Mouse (Mus musculus) CH12.LX (cell line): ENCODE data around the gene Ccdc146. TPM values are rescaled to one million over a fixed set of nuclear protein-coding genes. Genes with fewer than 3 reads are reported as not detected.

Experiments
- DNase-seq: peaks from one replicate; pipeline ENCODE4 v3.0.0-alpha.2; 2013; ENCODE audit errors: extremely low read depth
- H3K27ac ChIP-seq: 2 replicates; pipeline ENCODE4 v1.5.1; 2012; ENCODE audit warnings: low read depth, mild to moderate bottlenecking, control low read depth, moderate library complexity; ENCODE audit not compliant: insufficient read depth
- H3K27me3 ChIP-seq: replicated peaks from 2 replicates; pipeline ENCODE3; 2012; ENCODE audit warnings: inconsistent platforms
- H3K36me3 ChIP-seq, 2 experiments: replicated peaks in 1 of 2; 2 replicates each; pipeline versions ENCODE3 to v1.6.1; 2012; ENCODE audit warnings: inconsistent platforms in 1 of 2, low read length in 1 of 2, mild to moderate bottlenecking in 1 of 2, mixed read lengths in 1 of 2, moderate library complexity in 1 of 2; ENCODE audit not compliant: control insufficient read depth in 1 of 2, insufficient read depth in 1 of 2
- H3K4me1 ChIP-seq, 2 experiments: 2 replicates each; pipeline ENCODE4 v1.6.1; 2012; ENCODE audit warnings: inconsistent platforms in 1 of 2, moderate library complexity in 1 of 2; ENCODE audit not compliant: insufficient read depth in 2 of 2, control insufficient read depth in 1 of 2
- H3K4me2 ChIP-seq: 2 replicates; pipeline ENCODE4 v1.6.1; 2012; ENCODE audit warnings: low read depth, mild to moderate bottlenecking, control low read depth; ENCODE audit not compliant: poor library complexity, insufficient read depth, severe bottlenecking
- H3K4me3 ChIP-seq, 3 experiments: fragments of 150-350 bp in 1 of 3; sonication (generic) in 1 of 3; replicated peaks in 1 of 3; 2 replicates each; pipeline versions ENCODE3 to v1.5.1; 2011 to 2012; ENCODE audit warnings: low read depth in 2 of 3, low read length in 2 of 3, mild to moderate bottlenecking in 2 of 3, moderate library complexity in 2 of 3, control low read depth in 1 of 3, improper control_type of control experiment in 1 of 3, inconsistent platforms in 1 of 3, mixed read lengths in 1 of 3; ENCODE audit not compliant: poor library complexity in 1 of 3
- H3K79me2 ChIP-seq: replicated peaks from 2 replicates; pipeline ENCODE4 v1.6.1; 2012; ENCODE audit warnings: mild to moderate bottlenecking, moderate library complexity; ENCODE audit not compliant: control insufficient read depth, poor library complexity, insufficient read depth, severe bottlenecking; ENCODE audit errors: extremely low read depth
- H3K9ac ChIP-seq: 2 replicates; pipeline ENCODE4 v1.6.1; 2012; ENCODE audit warnings: low read depth, mild to moderate bottlenecking, control low read depth, moderate library complexity; ENCODE audit not compliant: insufficient read depth
- H3K9me3 ChIP-seq: replicated peaks from 2 replicates; pipeline ENCODE3; 2012; ENCODE audit warnings: low read length, inconsistent platforms, mixed read lengths
- CHD2 ChIP-seq: IDR thresholded peaks from 2 replicates; pipeline ENCODE4 v1.6.1; 2011; ENCODE audit warnings: low read length, improper control_type of control experiment
- CTCF ChIP-seq, 2 experiments: IDR thresholded peaks in 1 of 2; conservative IDR thresholded peaks in 1 of 2; 2 replicates each; pipeline ENCODE4 v1.5.1; 2011 to 2012; ENCODE audit warnings: low read depth in 2 of 2, low read length in 2 of 2, improper control_type of control experiment in 1 of 2, inconsistent platforms in 1 of 2, mild to moderate bottlenecking in 1 of 2, moderate library complexity in 1 of 2
- ELF1 ChIP-seq: IDR thresholded peaks from 2 replicates; pipeline ENCODE4 v1.6.1; 2014; ENCODE audit warnings: low read depth, mild to moderate bottlenecking, inconsistent platforms, low read length, improper control_type of control experiment
- EP300 ChIP-seq: IDR thresholded peaks from 2 replicates; pipeline ENCODE4 v1.6.1; 2011; ENCODE audit warnings: low read length, improper control_type of control experiment
- ETS1 ChIP-seq: conservative IDR thresholded peaks from 2 replicates; pipeline ENCODE4 v1.6.1; 2012; ENCODE audit warnings: low read depth, mild to moderate bottlenecking, inconsistent platforms, low read length, improper control_type of control experiment, moderate library complexity
- JUN ChIP-seq: IDR thresholded peaks from 2 replicates; pipeline ENCODE4 v1.6.1; 2011; ENCODE audit warnings: low read depth, mild to moderate bottlenecking, low read length, improper control_type of control experiment, moderate library complexity; ENCODE audit not compliant: insufficient read depth
- KAT2A ChIP-seq: IDR thresholded peaks from 2 replicates; pipeline ENCODE4 v1.6.1; 2012; ENCODE audit warnings: low read length, improper control_type of control experiment, inconsistent platforms; ENCODE audit not compliant: insufficient replicate concordance
- MAFK ChIP-seq: IDR thresholded peaks from 2 replicates; pipeline ENCODE4 v1.6.1; 2011; ENCODE audit warnings: low read length, improper control_type of control experiment; ENCODE audit not compliant: insufficient replicate concordance
- MAX ChIP-seq: IDR thresholded peaks from 2 replicates; pipeline ENCODE4 v1.6.1; 2011; ENCODE audit warnings: low read length, improper control_type of control experiment
- MAZ ChIP-seq: IDR thresholded peaks from 2 replicates; pipeline ENCODE4 v1.6.1; 2012; ENCODE audit warnings: low read depth, mild to moderate bottlenecking, inconsistent platforms, low read length, improper control_type of control experiment, moderate library complexity
- MEF2A ChIP-seq: IDR thresholded peaks from 2 replicates; pipeline ENCODE4 v1.6.1; 2014; ENCODE audit warnings: low read depth, mild to moderate bottlenecking, inconsistent platforms, low read length, improper control_type of control experiment, borderline replicate concordance
- MXI1 ChIP-seq: IDR thresholded peaks from 2 replicates; pipeline ENCODE4 v1.6.1; 2011; ENCODE audit warnings: mild to moderate bottlenecking, low read depth, low read length, improper control_type of control experiment
- MYC ChIP-seq: IDR thresholded peaks from 2 replicates; pipeline ENCODE4 v1.6.1; 2011; ENCODE audit warnings: low read depth, mild to moderate bottlenecking, improper control_type of control experiment, low read length
- NRF1 ChIP-seq: IDR thresholded peaks from 2 replicates; pipeline ENCODE4 v1.6.1; 2014; ENCODE audit warnings: low read depth, mild to moderate bottlenecking, inconsistent platforms, low read length, improper control_type of control experiment, moderate library complexity
- POLR2A ChIP-seq: IDR thresholded peaks from 2 replicates; pipeline ENCODE4 v1.6.1; 2011; ENCODE audit warnings: low read depth, mild to moderate bottlenecking, improper control_type of control experiment, low read length
- POLR2AphosphoS2 ChIP-seq: IDR thresholded peaks from 2 replicates; pipeline ENCODE4 v1.6.1; 2011; ENCODE audit warnings: low read depth, low read length, improper control_type of control experiment
- RAD21 ChIP-seq: IDR thresholded peaks from 2 replicates; pipeline ENCODE4 v1.6.1; 2011; ENCODE audit warnings: low read depth, mild to moderate bottlenecking, low read length, improper control_type of control experiment, moderate library complexity
- RCOR1 ChIP-seq: conservative IDR thresholded peaks from 2 replicates; pipeline ENCODE4 v1.6.1; 2012; ENCODE audit warnings: low read depth, mild to moderate bottlenecking, inconsistent platforms, low read length, improper control_type of control experiment
- SMC3 ChIP-seq: IDR thresholded peaks from 2 replicates; pipeline ENCODE4 v1.6.1; 2011; ENCODE audit warnings: low read depth, low read length, improper control_type of control experiment
- TBP ChIP-seq: conservative IDR thresholded peaks from 2 replicates; pipeline ENCODE4 v1.6.1; 2011; ENCODE audit warnings: low read depth, low read length, improper control_type of control experiment
- TCF12 ChIP-seq: IDR thresholded peaks from 2 replicates; pipeline ENCODE4 v1.6.1; 2014; ENCODE audit warnings: low read depth, mild to moderate bottlenecking, inconsistent platforms, low read length, improper control_type of control experiment
- UBTF ChIP-seq: IDR thresholded peaks from 2 replicates; pipeline ENCODE4 v1.6.1; 2012; ENCODE audit warnings: low read depth, mild to moderate bottlenecking, inconsistent platforms, low read length, improper control_type of control experiment, moderate library complexity
- USF2 ChIP-seq: conservative IDR thresholded peaks from 2 replicates; pipeline ENCODE4 v1.6.1; 2011; ENCODE audit warnings: low read depth, low read length, improper control_type of control experiment
- ZC3H11A ChIP-seq: IDR thresholded peaks from 2 replicates; pipeline ENCODE4 v1.6.1; 2012; ENCODE audit warnings: low read depth, mild to moderate bottlenecking, inconsistent platforms, low read length, improper control_type of control experiment
- ZMIZ1 ChIP-seq: IDR thresholded peaks from 2 replicates; pipeline ENCODE4 v1.6.1; 2012; ENCODE audit warnings: low read depth, mild to moderate bottlenecking, inconsistent platforms, low read length, improper control_type of control experiment
- dilution Hi-C: fragments of 300-500 bp; cut with MboI; formaldehyde crosslinking; loops from 2 replicates; pipeline ENCODE4 v1.14.3; 2020; ENCODE audit warnings: low sequenced_read_pairs; ENCODE audit not compliant: extremely low pct_unique_long_range_greater_than_20kb, extremely low pct_ligation_motif_present
- in situ Hi-C: fragments of 300-500 bp; cut with MboI; formaldehyde crosslinking; loops from 3 replicates; pipeline ENCODE4 v1.14.3; 2019; ENCODE audit warnings: low sequenced_read_pairs, low pct_ligation_motif_present, low pct_unique_long_range_greater_than_20kb, mixed read lengths
- polyA plus RNA-seq: library from polyadenylated mRNA; unstranded; fragments of >175 nt; gene quantifications from 2 replicates; pipeline ENCODE4 v1.2.1, GENCODE M21; 2012; ENCODE audit warnings: low read depth; ENCODE audit not compliant: insufficient read length
- total RNA-seq, 2 experiments: library from RNA; depleted of rRNA; stranded (reverse); fragments of 300-350 nt in 1 of 2; fragments of >200 nt in 1 of 2; gene quantifications; 2 replicates each; pipeline ENCODE4 v1.2.3; 2012 to 2014

Gene Ccdc146
- total and polyA plus RNA-seq, 3 experiments: 0.17 to 0.21 TPM; not detected in 1

GRCm38 (mm10) chr5:21263202-21264055 is 161.0 kb downstream of the Ccdc146 start:
- Histone ChIP-seq H3K27ac (no peak overlapping the region), H3K4me1 (no peaks in the 10 kb centered on the region), H3K4me3 (no peak overlapping the region), H3K79me2 (no peaks in the 10 kb centered on the region), H3K9me3 (no peaks in the 10 kb centered on the region), H3K4me2 (no peak overlapping the region), H3K27me3 (no peaks in the 10 kb centered on the region), H3K36me3 (peaks cover 0 to 5% of the 10 kb centered on the region in 2 experiments), H3K9ac (no peak overlapping the region)
- no peak for TF ChIP-seq MAX
- no peak for TF ChIP-seq TCF12
- TF ChIP-seq SMC3: no peak
- TF ChIP-seq POLR2A: no peak
- TF ChIP-seq RAD21: no peak
- no peak for TF ChIP-seq KAT2A
- TF ChIP-seq POLR2AphosphoS2: no peak
- TF ChIP-seq ZMIZ1: no peak
- no peak for TF ChIP-seq MEF2A
- TF ChIP-seq NRF1: no peak
- no peak for TF ChIP-seq MXI1
- no peak for TF ChIP-seq ETS1
- TF ChIP-seq USF2: no peak
- TF ChIP-seq TBP: no peak
- DNase-seq: no peak
- dilution Hi-C loops (no loop called here), in situ Hi-C loops (loop anchor here (10.0 kb wide), 1 partner anchor 321 kb away; no protein-coding TSS in a partner anchor)

GRCm38 (mm10) chr5:21261202-21261844 is 163.2 kb downstream of the Ccdc146 start:
- no peak overlapping the region for H3K4me2 ChIP-seq
- no peaks in the 10 kb centered on the region for H3K27me3 ChIP-seq

More at GRCm38 (mm10) chr5:21261202-21261844, 163.2 kb downstream of the Ccdc146 start:
- Histone ChIP-seq H3K4me3 (no peak overlapping the region), H3K79me2 (no peaks in the 10 kb centered on the region), H3K9ac (no peak overlapping the region), H3K4me1 (peaks cover 3% of the 10 kb centered on the region in 2 experiments; a peak in 2 of 4 replicates), H3K36me3 (peaks cover 0 to 9% of the 10 kb centered on the region in 2 experiments), H3K9me3 (no peaks in the 10 kb centered on the region), H3K27ac (no peak overlapping the region)
- TF ChIP-seq JUN (no peak), RCOR1 (no peak), POLR2AphosphoS2 (no peak), MYC (no peak), TCF12 (no peak), CTCF (conservative IDR thresholded peaks at IDR 0.05 in 1 of 2, IDR thresholded peaks at IDR 0.05 in 1 of 2; ENCODE audit: low read depth in 2 of 2, low read length in 2 of 2) (no peak), MAZ (no peak), MAFK (no peak), ZC3H11A (no peak), ELF1 (no peak), UBTF (no peak), ETS1 (no peak), EP300 (no peak), ZMIZ1 (no peak), CHD2 (no peak)
- no peak for DNase-seq
- dilution Hi-C loops (no loop called here), in situ Hi-C loops (loop anchor here (10.0 kb wide), 1 partner anchor 323 kb away; no protein-coding TSS in a partner anchor)
